Mouse (Mus musculus) regulatory T cell (primary cell): ENCODE data around the gene Duxbl2.
"Not testable (repeated sequence)": the region's sequence is repeated elsewhere in the genome, so short reads cannot be mapped to it uniquely, and the experiment has no call there.

Source experiments
- in situ Hi-C: fragments of 300-600 bp; cut with MboI, MseI; formaldehyde crosslinking; loops from one replicate; pipeline ENCODE4 v1.15.1; 2025; ENCODE audit warnings: high pct_unique_total_duplicates

Duxbl2 gene

DNA sequence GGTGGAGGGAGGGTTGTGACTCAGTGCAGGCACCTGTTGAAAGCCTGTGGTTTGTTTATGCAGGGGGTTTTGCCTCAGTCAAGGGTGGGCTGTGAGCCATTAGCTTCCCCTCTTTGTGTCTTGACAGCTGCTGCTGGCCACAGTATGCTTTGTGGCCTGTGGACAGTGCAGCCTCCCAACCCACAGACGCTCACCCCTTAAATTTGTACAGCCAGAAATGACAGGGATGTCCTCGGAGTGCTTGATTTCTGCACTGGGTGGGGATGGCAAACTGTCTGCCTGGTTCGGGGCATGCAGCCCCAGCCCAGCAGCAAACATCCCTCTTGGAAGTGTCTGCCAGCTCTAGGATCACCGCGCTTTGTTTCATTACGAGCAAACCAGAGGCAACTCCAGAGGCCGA is at the start of gene Duxbl2:
TSS of gene Duxbl2 (plus strand) at position 200 of the 400 bp plus-strand sequence.
- in situ Hi-C loops: not testable (repeated sequence)

GRCm38 (mm10) chr14:26076620-26077390 is 41.3 kb upstream of the Duxbl2 start:
- in situ Hi-C loops: not testable (repeated sequence)

DNA sequence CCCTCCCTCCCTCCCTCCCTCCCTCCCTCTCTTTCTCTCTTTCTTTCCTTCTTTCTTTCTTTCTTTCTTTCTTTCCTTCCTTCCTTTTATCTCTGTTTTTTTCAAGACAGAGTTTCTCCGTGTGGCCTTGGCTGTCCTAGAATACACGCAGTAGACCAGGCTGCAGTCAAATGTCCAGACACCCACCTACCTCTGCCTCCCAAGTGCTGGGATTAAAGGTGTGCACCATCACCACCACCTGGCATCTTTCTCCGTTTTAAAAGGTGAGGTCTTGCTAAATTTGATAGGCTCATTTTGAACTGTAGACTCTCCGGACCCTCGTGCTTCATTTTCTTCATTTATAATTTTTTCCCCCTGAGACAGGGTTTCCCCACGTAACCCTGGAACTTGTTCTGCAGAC is 36.9 kb upstream of the Duxbl2 start, which contains the start of gene Cphx2:
TSS of gene Cphx2 (plus strand) at position 301 of the 400 bp plus-strand sequence.
- in situ Hi-C loops: not testable (repeated sequence)

- in situ Hi-C loops: not testable (repeated sequence)
Measured at GRCm38 (mm10) chr14:26081997-26082396, 36.2 kb upstream of the Duxbl2 start, which contains the start of gene Cphx3. TSS of gene Cphx3 (plus strand) at chr14:26082297.

- in situ Hi-C loops: not testable (repeated sequence)
Measured at GRCm38 (mm10) chr14:26097622-26098021, 20.5 kb upstream of the Duxbl2 start.

DNA sequence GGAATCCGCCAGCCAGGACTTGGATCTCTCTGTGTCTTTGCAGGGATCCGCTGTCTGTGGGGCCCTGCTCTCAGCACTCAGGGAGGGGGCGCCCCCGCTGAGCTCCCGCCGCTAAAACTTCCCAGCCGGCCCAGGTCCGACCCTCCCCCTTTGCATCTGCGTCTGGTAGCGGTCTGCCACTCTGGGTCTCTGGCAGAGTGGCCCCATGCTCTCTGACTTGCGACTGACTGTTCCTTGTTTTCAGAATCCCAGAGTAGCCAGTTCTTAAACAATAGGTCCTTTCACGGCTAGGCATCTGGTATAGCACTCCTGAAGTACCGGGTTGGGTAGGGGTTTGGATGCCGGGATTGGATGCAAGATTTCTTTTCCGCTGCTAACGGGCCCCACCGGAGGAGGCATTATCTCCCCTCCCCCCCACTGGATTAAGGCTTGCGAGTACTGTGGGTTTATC is 426 bp downstream of the Duxbl2 start:
- in situ Hi-C loops: not testable (repeated sequence)

DNA sequence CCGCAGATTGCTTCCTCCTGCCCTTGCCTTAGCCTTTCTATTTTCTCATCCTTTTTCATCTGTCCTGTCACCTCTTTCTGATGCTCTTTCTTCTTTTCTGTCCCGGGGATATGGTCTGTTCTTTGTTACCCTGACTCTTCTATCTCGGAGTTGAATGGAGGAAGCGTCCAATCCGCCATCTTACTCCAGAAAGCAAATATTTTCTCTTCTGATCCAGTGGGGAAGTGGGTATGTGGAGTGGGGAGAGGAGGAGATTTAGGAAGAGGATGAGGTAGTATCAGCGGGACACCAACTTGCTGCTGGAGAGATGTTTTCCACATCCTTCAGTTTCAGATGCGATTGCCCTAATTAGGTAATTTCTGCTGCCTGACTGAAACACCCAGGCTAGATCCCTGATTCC is 946 bp downstream of the Duxbl2 start:
- in situ Hi-C loops: not testable (repeated sequence)

- in situ Hi-C loops: not testable (repeated sequence)
Measured at GRCm38 (mm10) chr14:26147095-26147494, 28.9 kb downstream of the Duxbl2 start.

DNA sequence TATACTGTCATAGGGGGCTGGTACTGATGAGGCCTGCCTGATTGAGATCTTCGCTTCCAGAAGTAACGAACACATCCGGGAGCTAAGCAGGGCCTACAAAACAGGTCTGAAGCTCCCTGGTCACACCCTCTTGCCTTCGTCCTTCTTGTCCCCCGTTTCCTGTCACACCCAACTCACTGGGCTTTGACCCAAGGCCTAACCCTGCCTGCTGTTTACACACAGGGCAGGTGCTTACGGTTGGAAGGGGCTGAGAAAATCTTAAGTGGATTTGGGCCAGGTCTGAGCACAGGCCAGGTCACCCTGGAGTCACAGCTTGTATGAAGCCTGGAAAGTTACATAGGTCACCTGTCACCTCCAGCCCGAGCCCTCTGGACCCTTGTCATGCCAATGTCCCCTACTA is 37.9 kb downstream of the Duxbl2 start:
- in situ Hi-C loops: loop anchor here (5.0 kb wide), 1 partner anchor 284 kb away; no protein-coding TSS in a partner anchor

- in situ Hi-C loops: not testable (repeated sequence)
Measured at GRCm38 (mm10) chr14:26161156-26161555, 43.0 kb downstream of the Duxbl2 start.

DNA sequence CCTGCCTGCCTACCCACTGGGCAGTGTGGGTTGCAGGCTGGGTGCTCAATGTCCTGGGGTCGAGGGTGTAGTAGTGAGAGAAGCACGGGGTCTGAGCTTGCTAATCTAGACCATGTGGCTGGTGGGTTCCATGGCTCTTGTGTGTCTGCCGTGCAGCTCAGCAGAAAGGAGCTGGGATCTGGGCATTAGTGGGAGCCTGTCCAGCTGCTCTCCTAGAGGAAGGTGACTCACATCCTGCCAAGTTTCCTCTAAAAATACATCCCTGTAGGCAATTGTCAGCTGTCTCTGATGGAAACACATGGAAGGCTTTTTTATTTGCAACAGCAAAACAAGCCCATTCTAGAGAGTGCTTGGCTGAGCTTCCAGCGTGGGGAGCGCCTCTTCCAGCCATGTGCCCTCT is 44.3 kb downstream of the Duxbl2 start:
- in situ Hi-C loops: not testable (repeated sequence)

- in situ Hi-C loops: not testable (repeated sequence)
Measured at GRCm38 (mm10) chr14:26165266-26165665, 47.1 kb downstream of the Duxbl2 start.

GRCm38 (mm10) chr14:26173955-26174354 is 55.8 kb downstream of the Duxbl2 start:
- in situ Hi-C loops: not testable (repeated sequence)

DNA sequence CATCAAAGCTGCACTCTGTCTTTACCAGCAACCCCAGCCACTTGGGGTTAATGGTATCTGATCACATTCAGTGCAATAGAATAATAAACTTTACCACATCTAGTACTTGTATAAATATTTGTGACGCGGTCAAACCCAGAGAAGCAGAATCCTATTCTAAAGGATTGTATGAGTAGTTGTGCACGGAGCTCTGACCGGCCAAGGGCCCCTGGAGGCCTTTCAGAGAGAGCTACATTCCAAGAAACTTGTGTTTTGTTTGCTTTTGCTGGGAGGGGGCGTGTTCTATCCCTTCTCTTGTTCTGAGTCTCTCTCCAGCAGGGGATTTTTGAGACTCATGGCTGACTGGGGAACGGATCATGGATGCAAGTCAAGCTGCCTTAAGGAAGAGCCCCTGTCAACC is 56.9 kb downstream of the Duxbl2 start:
- in situ Hi-C loops: not testable (repeated sequence)
